Mouse (Mus musculus): ENCODE results near the gene Iqgap2. TPM values are rescaled to one million over a fixed set of nuclear protein-coding genes. Genes with fewer than 3 reads are reported as not detected.

The Iqgap2 gene
- polyA plus RNA-seq (2014; fragmentation: Nextera tagmentation; extraction: Ambion mirVana), result 8.6 and 9.8 TPM in 2 replicates

- Histone ChIP-seq H3K4me1 (ENCODE audit: insufficient read depth) (peaks cover 4% of the 10 kb centered on the region; the same call in 1 of the 2 replicates), H3K9me3 (ENCODE audit: low read depth, low read length) (no peaks in the 10 kb centered on the region), H3K4me3 (ENCODE audit: low read depth, low read length) (peak within 1 kb of the TSS; percentile 72), H3K36me3 (ENCODE audit: insufficient read depth) (no peaks in the 10 kb centered on the region), H3K27me3 (ENCODE audit: insufficient read depth, low read length) (no peaks in the 10 kb centered on the region), H3K9ac (peak within 1 kb of the TSS; percentile 69), H3K27ac (ENCODE audit: low read depth) (peak within 1 kb of the TSS; percentile 40; the same call in 1 of the 2 replicates), H3K4me2 (peak within 1 kb of the TSS; percentile 81)
- DNase-seq (no peak), ATAC-seq (ENCODE audit: insufficient read depth) (peak; percentile 75)
- under 1% methylated on average over 47 of the region's 48 CpGs for WGBS
- no peak for TF ChIP-seq CTCF (IDR thresholded peaks at IDR 0.05; ENCODE audit: low read depth)
Measured at GRCm38 (mm10) chr13:95891491-95891925, at the start of gene Iqgap2. TSS of gene Iqgap2 (minus strand) at chr13:95891922.

- no peaks in the 10 kb centered on the region for H3K27me3 ChIP-seq (ENCODE audit: insufficient read depth, low read length)
- no peak for TF ChIP-seq CTCF (IDR thresholded peaks at IDR 0.05; ENCODE audit: low read depth)
- H3K9me3 ChIP-seq (ENCODE audit: low read depth, low read length), result no peaks in the 10 kb centered on the region
- H3K4me3 ChIP-seq (ENCODE audit: low read depth, low read length), result no peak overlapping the region
- H3K4me1 ChIP-seq (ENCODE audit: insufficient read depth), result no peaks in the 10 kb centered on the region
- H3K27ac ChIP-seq (ENCODE audit: low read depth), result no peak overlapping the region
- H3K9ac ChIP-seq, result no peak overlapping the region
- WGBS, result 43% methylated on average over 5 of the region's 5 CpGs
- H3K36me3 ChIP-seq (ENCODE audit: insufficient read depth), result no peaks in the 10 kb centered on the region
- ATAC-seq (ENCODE audit: insufficient read depth) (no peak), DNase-seq (no peak)
- no peak overlapping the region for H3K4me2 ChIP-seq
Measured at GRCm38 (mm10) chr13:95940811-95941210, 49.1 kb upstream of the Iqgap2 start.

- H3K27me3 ChIP-seq (ENCODE audit: insufficient read depth, low read length), result no peaks in the 10 kb centered on the region
- H3K4me2 ChIP-seq, result no peak overlapping the region
- H3K4me3 ChIP-seq (ENCODE audit: low read depth, low read length), result no peak overlapping the region
- no peaks in the 10 kb centered on the region for H3K9me3 ChIP-seq (ENCODE audit: low read depth, low read length)
- no peaks in the 10 kb centered on the region for H3K36me3 ChIP-seq (ENCODE audit: insufficient read depth)
- no peak overlapping the region for H3K9ac ChIP-seq
- H3K4me1 ChIP-seq (ENCODE audit: insufficient read depth), result no peaks in the 10 kb centered on the region
- no peak for DNase-seq
- TF ChIP-seq CTCF (IDR thresholded peaks at IDR 0.05; ENCODE audit: low read depth), result no peak
- 61% methylated on average over 2 of the region's 2 CpGs for WGBS
- H3K27ac ChIP-seq (ENCODE audit: low read depth), result no peak overlapping the region
- no peak for ATAC-seq (ENCODE audit: insufficient read depth)
Measured at GRCm38 (mm10) chr13:95924201-95924621, 32.5 kb upstream of the Iqgap2 start.

GRCm38 (mm10) chr13:95922626-95923025 is 30.9 kb upstream of the Iqgap2 start:
- 84% methylated on average over 4 of the region's 4 CpGs for WGBS
- DNase-seq, result no peak
- Histone ChIP-seq H3K4me2 (no peak overlapping the region), H3K27ac (ENCODE audit: low read depth) (no peak overlapping the region), H3K4me3 (ENCODE audit: low read depth, low read length) (no peak overlapping the region), H3K36me3 (ENCODE audit: insufficient read depth) (no peaks in the 10 kb centered on the region), H3K9me3 (ENCODE audit: low read depth, low read length) (no peaks in the 10 kb centered on the region), H3K27me3 (ENCODE audit: insufficient read depth, low read length) (no peaks in the 10 kb centered on the region), H3K4me1 (ENCODE audit: insufficient read depth) (no peaks in the 10 kb centered on the region), H3K9ac (no peak overlapping the region)
- no peak for ATAC-seq (ENCODE audit: insufficient read depth)
- no peak for TF ChIP-seq CTCF (IDR thresholded peaks at IDR 0.05; ENCODE audit: low read depth)

- H3K4me3 ChIP-seq (ENCODE audit: low read depth, low read length), result no peak overlapping the region
- no peak overlapping the region for H3K4me2 ChIP-seq
- no peaks in the 10 kb centered on the region for H3K36me3 ChIP-seq (ENCODE audit: insufficient read depth)
- H3K4me1 ChIP-seq (ENCODE audit: insufficient read depth), result no peaks in the 10 kb centered on the region
- no peak for ATAC-seq (ENCODE audit: insufficient read depth)
- WGBS, result 86% methylated on average over 9 of the region's 9 CpGs
- no peak overlapping the region for H3K9ac ChIP-seq
- no peak for DNase-seq
- no peak overlapping the region for H3K27ac ChIP-seq (ENCODE audit: low read depth)
- no peaks in the 10 kb centered on the region for H3K9me3 ChIP-seq (ENCODE audit: low read depth, low read length)
- H3K27me3 ChIP-seq (ENCODE audit: insufficient read depth, low read length), result no peaks in the 10 kb centered on the region
- no peak for TF ChIP-seq CTCF (IDR thresholded peaks at IDR 0.05; ENCODE audit: low read depth)
Measured at GRCm38 (mm10) chr13:95918624-95919284, 27.0 kb upstream of the Iqgap2 start.

- Histone ChIP-seq H3K36me3 (ENCODE audit: insufficient read depth) (no peaks in the 10 kb centered on the region), H3K4me1 (ENCODE audit: insufficient read depth) (no peaks in the 10 kb centered on the region), H3K4me3 (ENCODE audit: low read depth, low read length) (no peak overlapping the region), H3K27me3 (ENCODE audit: insufficient read depth, low read length) (no peaks in the 10 kb centered on the region), H3K9me3 (ENCODE audit: low read depth, low read length) (no peaks in the 10 kb centered on the region), H3K9ac (no peak overlapping the region), H3K4me2 (no peak overlapping the region), H3K27ac (ENCODE audit: low read depth) (no peak overlapping the region)
- no peak for TF ChIP-seq CTCF (IDR thresholded peaks at IDR 0.05; ENCODE audit: low read depth)
- DNase-seq (no peak), ATAC-seq (ENCODE audit: insufficient read depth) (no peak)
- WGBS, result 87% methylated on average over 2 of the region's 2 CpGs
Measured at GRCm38 (mm10) chr13:95913046-95913406, 21.3 kb upstream of the Iqgap2 start.

GRCm38 (mm10) chr13:95912157-95913045 is 20.7 kb upstream of the Iqgap2 start:
- ATAC-seq (ENCODE audit: insufficient read depth) (no peak), DNase-seq (no peak)
- Histone ChIP-seq H3K36me3 (ENCODE audit: insufficient read depth) (no peaks in the 10 kb centered on the region), H3K9me3 (ENCODE audit: low read depth, low read length) (no peaks in the 10 kb centered on the region), H3K27me3 (ENCODE audit: insufficient read depth, low read length) (no peaks in the 10 kb centered on the region), H3K4me2 (no peak overlapping the region), H3K9ac (no peak overlapping the region), H3K4me3 (ENCODE audit: low read depth, low read length) (no peak overlapping the region), H3K27ac (ENCODE audit: low read depth) (no peak overlapping the region), H3K4me1 (ENCODE audit: insufficient read depth) (no peaks in the 10 kb centered on the region)
- 70% methylated on average over 11 of the region's 11 CpGs for WGBS
- TF ChIP-seq CTCF (IDR thresholded peaks at IDR 0.05; ENCODE audit: low read depth), result no peak

All from lung, embryonic 14.5 days (tissue).